Mouse (Mus musculus) neural tube, embryonic 12.5 days (tissue): ENCODE data around the gene Myoz1. TPM values are rescaled to one million over a fixed set of nuclear protein-coding genes. Genes with fewer than 3 reads are reported as not detected.

Experiments used
- ATAC-seq: fragments of 200-750 bp; cut with Nextera tagmentation; 2 replicates; pipeline ENCODE4 v1.8.0; 2017; ENCODE audit warnings: low read depth, mild to moderate bottlenecking, moderate TSS enrichment, moderate library complexity; ENCODE audit not compliant: low FRiP score
- H3K27ac ChIP-seq: fragments of 300-500 bp; sonication (generic); 2 replicates; pipeline ENCODE4 v1.5.1; 2016
- H3K27me3 ChIP-seq: fragments of 300-500 bp; sonication (generic); replicated peaks from 2 replicates; pipeline ENCODE4 v1.6.1; 2016; ENCODE audit warnings: mild to moderate bottlenecking
- H3K36me3 ChIP-seq: fragments of 300-500 bp; sonication (generic); 2 replicates; pipeline ENCODE4 v1.6.1; 2016; ENCODE audit warnings: mild to moderate bottlenecking
- H3K4me1 ChIP-seq: fragments of 300-500 bp; sonication (generic); 2 replicates; pipeline ENCODE4 v1.6.1; 2016
- H3K4me2 ChIP-seq: fragments of 300-500 bp; sonication (generic); replicated peaks from 2 replicates; pipeline ENCODE4 v1.6.1; 2016; ENCODE audit warnings: mild to moderate bottlenecking
- H3K4me3 ChIP-seq: fragments of 300-500 bp; sonication (generic); 2 replicates; pipeline ENCODE4 v1.5.1; 2016
- H3K9ac ChIP-seq: fragments of 300-500 bp; sonication (generic); 2 replicates; pipeline ENCODE4 v1.6.1; 2016; ENCODE audit warnings: mild to moderate bottlenecking
- H3K9me3 ChIP-seq: fragments of 300-500 bp; sonication (generic); 2 replicates; pipeline ENCODE4 v1.6.1; 2016; ENCODE audit warnings: mild to moderate bottlenecking
- WGBS: fragments of 180-500 bp; shearing (Covaris S2); methylation state at CpG from one replicate; pipeline ENCODE4 v1.1.7; 2016; 5-methylcytosine and 5-hydroxymethylcytosine counted together
- polyA plus RNA-seq: library from polyadenylated mRNA; unstranded; fragments of >200 nt; fragmentation: Nextera tagmentation; extraction: Ambion mirVana; gene quantifications from 2 replicates; pipeline ENCODE4 v1.2.1, GENCODE M21; 2016

Myoz1 gene
- polyA plus RNA-seq, 1 experiment from 2014 or later, result 0.37 TPM

DNA sequence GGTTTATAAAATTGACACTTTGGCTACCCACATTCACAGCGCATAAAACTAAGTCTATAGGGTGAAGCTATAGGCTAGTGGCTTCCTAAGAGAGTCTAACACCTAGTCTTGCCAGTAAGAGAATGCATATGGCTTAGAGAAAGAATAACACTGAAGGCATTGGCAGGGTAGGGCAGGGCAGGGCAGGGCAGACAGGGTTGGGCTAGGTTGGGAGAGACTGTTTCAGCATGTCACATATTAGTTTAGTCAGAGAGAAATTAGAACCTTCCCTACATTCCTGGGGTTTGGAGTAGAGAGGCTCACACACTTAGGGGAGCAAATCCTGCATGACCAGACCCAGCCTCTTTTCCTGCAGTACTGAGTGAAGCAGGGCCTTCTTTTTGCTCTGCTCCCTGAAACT lies 11.1 kb upstream of the Myoz1 start:
- WGBS, result 73% methylated on average over 1 of the region's 1 CpGs
- no peak for ATAC-seq
- Histone ChIP-seq H3K4me2 (no peak overlapping the region), H3K36me3 (no peaks in the 10 kb centered on the region), H3K9me3 (no peaks in the 10 kb centered on the region), H3K4me1 (peaks cover 5% of the 10 kb centered on the region; the same call in 1 of the 2 replicates), H3K4me3 (no peak overlapping the region), H3K27me3 (peaks cover 31% of the 10 kb centered on the region), H3K9ac (no peak overlapping the region), H3K27ac (no peak overlapping the region)

DNA sequence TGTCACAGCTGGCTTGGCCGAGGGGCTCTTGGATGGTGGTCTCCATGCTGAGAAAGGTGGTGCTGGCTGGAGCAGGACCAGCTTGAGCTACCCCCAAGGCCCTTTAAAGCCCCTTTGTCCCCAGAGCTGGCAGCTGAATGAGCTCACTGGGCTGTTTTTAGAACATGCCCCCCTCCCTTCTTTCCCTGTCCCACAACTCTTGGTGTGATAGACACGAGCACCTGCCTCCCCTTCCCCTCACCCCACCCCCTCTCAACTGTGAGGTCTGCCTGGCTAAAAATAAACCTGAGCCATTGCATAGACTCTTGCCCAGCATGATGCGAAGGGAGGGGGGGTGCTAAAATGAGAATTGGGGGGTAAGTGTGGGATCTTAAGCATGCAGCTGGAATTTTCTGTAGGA lies 8.1 kb upstream of the Myoz1 start:
- Histone ChIP-seq H3K9ac (no peak overlapping the region), H3K4me3 (no peak overlapping the region), H3K27me3 (peaks cover 28% of the 10 kb centered on the region), H3K27ac (no peak overlapping the region), H3K36me3 (no peaks in the 10 kb centered on the region), H3K4me1 (peaks cover 19% of the 10 kb centered on the region), H3K9me3 (no peaks in the 10 kb centered on the region), H3K4me2 (no peak overlapping the region)
- 60% methylated on average over 3 of the region's 3 CpGs for WGBS
- no peak for ATAC-seq

DNA sequence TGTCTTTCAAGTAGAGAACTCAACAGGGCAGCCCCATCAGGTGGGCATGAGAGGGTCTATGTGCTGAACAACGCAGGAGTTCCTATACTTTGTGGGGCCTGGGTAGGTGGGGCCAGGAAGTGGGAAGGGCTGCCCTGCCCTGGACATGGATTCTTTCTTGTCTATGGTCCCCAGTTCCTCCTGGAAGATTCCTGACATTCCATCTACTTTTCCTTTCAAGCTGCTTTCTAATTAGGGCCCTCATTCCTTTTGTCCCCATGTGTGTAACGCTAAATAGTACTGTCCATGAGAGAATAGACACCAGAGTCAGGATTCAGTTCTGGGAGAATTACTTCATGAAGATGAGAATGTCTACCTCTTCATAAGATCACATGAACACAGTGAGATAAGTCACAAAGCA lies 7.3 kb upstream of the Myoz1 start:
- no peak overlapping the region for H3K27ac ChIP-seq
- H3K4me3 ChIP-seq, result no peak overlapping the region
- no peaks in the 10 kb centered on the region for H3K36me3 ChIP-seq
- ATAC-seq, result no peak
- H3K9me3 ChIP-seq, result no peaks in the 10 kb centered on the region
- H3K27me3 ChIP-seq, result peaks cover 28% of the 10 kb centered on the region
- no peak overlapping the region for H3K9ac ChIP-seq
- H3K4me1 ChIP-seq, result peaks cover 19% of the 10 kb centered on the region
- no peak overlapping the region for H3K4me2 ChIP-seq
- 75% methylated on average over 2 of the region's 2 CpGs for WGBS

GRCm38 (mm10) chr14:20662740-20663139 lies 6.4 kb upstream of the Myoz1 start:
- no peaks in the 10 kb centered on the region for H3K9me3 ChIP-seq
- H3K4me3 ChIP-seq, result no peak overlapping the region
- H3K36me3 ChIP-seq, result no peaks in the 10 kb centered on the region
- peaks cover 19% of the 10 kb centered on the region for H3K4me1 ChIP-seq
- H3K27me3 ChIP-seq, result peaks cover 19% of the 10 kb centered on the region
- H3K4me2 ChIP-seq, result no peak overlapping the region
- no peak overlapping the region for H3K9ac ChIP-seq
- 92% methylated on average over 3 of the region's 3 CpGs for WGBS
- no peak for ATAC-seq
- no peak overlapping the region for H3K27ac ChIP-seq

DNA sequence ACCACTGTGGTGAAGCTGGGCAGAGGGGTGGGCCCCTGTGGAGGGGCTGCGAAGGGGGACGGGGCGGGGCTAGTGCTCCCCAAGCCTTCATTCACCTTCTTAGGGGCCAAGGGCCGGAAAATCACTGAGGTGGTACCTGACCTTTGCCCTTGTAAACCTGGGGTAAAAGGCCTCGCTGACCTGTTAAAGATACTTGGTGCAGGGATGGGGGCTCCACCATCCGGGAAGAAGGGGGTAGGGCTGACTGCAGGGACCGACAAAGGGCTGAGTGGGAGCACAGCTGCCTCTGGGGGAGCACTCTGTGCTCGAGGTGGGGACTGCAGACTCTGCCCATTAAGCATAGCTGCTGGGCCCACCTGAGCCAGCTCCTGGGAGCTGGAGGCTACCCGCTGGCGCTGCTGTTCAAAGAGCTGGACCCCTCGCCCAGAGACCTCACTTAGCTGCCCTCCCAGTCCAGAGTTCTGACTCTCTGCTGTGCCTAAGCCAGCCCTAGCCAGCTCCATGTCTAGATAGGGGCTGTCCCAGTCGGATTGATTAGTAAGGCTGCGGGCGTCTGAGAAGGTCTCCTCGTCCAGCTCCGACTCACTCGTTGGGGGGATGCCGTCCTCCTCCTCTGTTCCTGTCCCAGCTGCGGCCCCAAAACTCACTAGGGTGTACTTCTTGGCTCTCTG lies 5.5 kb upstream of the Myoz1 start:
- Histone ChIP-seq H3K27ac (peak overlapping the region; percentile 22), H3K9me3 (no peaks in the 10 kb centered on the region), H3K4me1 (peaks cover 19% of the 10 kb centered on the region), H3K4me2 (peak overlapping the region; percentile 88), H3K36me3 (no peaks in the 10 kb centered on the region), H3K9ac (peak overlapping the region; percentile 65), H3K27me3 (peaks cover 17% of the 10 kb centered on the region), H3K4me3 (peak overlapping the region; percentile 46)
- ATAC-seq, result peak; percentile 62
- WGBS, result 9% methylated on average over 19 of the region's 19 CpGs

DNA sequence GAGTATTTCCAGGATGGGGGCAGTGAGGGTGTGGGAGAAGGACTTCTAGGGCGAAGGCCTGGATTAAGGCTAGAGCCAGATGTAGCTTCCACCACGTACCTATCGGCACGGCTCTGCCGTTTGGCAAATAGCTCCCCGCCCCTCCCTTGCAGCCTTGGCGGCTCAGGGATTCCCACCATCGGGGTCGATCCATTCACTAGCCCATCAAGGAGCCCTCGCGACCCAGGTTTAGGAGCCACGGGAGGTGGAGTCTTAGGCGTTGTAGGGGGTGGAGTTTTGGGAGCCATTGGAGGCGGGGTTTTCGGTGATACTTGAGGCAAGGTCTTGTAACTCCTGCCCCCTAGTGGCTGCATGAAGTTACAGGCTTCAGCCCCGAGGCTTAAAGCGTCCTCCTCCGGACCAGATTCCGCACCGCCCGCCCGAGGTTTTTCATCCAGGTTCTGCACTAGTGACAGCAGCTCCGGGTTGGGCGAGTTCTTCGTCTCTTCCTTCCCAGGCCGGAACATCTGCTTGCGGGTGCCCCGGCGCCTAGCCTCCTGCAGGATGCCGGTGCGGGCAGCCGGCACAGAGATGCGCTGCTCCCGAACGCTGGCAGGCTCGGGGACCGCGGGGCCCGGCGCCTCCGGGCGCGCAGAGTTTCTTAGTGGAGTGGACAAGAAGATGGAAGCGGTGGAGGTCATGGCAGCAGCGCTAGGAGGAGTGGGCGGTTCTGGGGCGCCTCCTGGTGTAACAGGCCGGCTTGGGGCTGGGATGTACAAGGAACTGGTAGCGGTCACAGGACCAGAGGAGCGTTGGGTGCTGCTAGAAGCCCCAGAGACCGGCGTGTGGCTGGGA lies 4.7 kb upstream of the Myoz1 start:
- 1% methylated on average over 52 of the region's 52 CpGs for WGBS

DNA sequence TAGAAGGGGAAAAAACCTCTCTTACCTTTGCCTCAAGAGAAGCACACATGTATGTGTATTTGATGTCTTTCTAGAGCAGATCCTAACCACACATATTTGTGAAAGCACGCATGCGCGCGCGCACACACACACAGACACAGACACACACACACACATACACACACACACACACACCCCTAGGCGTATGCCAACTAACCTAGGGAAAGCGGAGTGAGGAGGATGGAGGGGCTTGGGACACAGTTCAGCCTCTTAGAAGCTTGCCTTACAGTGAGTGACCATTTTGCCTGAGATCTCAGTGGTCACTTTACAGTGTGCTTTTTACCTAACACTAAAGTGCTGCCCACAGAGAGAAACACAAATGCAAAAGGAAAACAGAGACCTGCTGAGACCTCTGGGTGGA lies 3.3 kb upstream of the Myoz1 start:
- H3K4me3 ChIP-seq, result no peak overlapping the region
- ATAC-seq, result no peak
- WGBS, result 94% methylated on average over 7 of the region's 7 CpGs
- no peak overlapping the region for H3K9ac ChIP-seq
- no peaks in the 10 kb centered on the region for H3K9me3 ChIP-seq
- H3K27ac ChIP-seq, result no peak overlapping the region
- no peak overlapping the region for H3K4me2 ChIP-seq
- H3K27me3 ChIP-seq, result peaks cover 11% of the 10 kb centered on the region
- peaks cover 19% of the 10 kb centered on the region for H3K4me1 ChIP-seq
- no peaks in the 10 kb centered on the region for H3K36me3 ChIP-seq

More for the DNA sequence above, 4.7 kb upstream of the Myoz1 start:
- Histone ChIP-seq H3K4me2 (peak overlapping the region; percentile 88), H3K36me3 (no peaks in the 10 kb centered on the region), H3K27me3 (peaks cover 15% of the 10 kb centered on the region), H3K4me1 (peaks cover 19% of the 10 kb centered on the region), H3K4me3 (peak overlapping the region; percentile 46), H3K9me3 (no peaks in the 10 kb centered on the region), H3K27ac (peak overlapping the region; percentile 22), H3K9ac (peak overlapping the region; percentile 65)
- peak; percentile 84 for ATAC-seq

DNA sequence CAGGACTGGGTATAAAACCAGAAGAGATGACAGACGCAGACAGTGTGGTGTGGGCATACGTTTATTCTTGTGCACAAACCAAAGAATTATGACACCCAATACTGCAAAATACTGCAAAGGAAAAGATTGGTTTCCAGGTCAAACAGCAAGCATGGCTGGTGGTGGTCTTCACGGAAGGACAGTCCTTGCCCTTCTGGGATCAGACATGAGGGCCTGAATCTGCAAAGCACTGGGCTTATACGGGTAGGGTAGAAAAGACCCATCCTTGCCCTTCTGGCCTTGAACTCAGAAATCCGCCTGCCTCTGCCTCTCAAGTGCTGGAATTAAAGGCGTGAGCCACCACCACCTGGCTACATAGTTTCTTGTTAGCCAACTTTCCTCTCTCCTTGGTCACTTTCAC lies 2.6 kb upstream of the Myoz1 start:
- H3K36me3 ChIP-seq, result no peaks in the 10 kb centered on the region
- ATAC-seq, result no peak
- H3K4me1 ChIP-seq, result peaks cover 14% of the 10 kb centered on the region
- 90% methylated on average over 6 of the region's 6 CpGs for WGBS
- no peak overlapping the region for H3K9ac ChIP-seq
- H3K9me3 ChIP-seq, result no peaks in the 10 kb centered on the region
- no peak overlapping the region for H3K4me3 ChIP-seq
- no peak overlapping the region for H3K27ac ChIP-seq
- H3K27me3 ChIP-seq, result peaks cover 11% of the 10 kb centered on the region
- H3K4me2 ChIP-seq, result no peak overlapping the region

- Histone ChIP-seq H3K27me3 (peaks cover 10% of the 10 kb centered on the region), H3K4me3 (no peak overlapping the region), H3K9me3 (no peaks in the 10 kb centered on the region), H3K4me2 (no peak overlapping the region), H3K4me1 (peaks cover 14% of the 10 kb centered on the region), H3K36me3 (no peaks in the 10 kb centered on the region), H3K9ac (no peak overlapping the region), H3K27ac (no peak overlapping the region)
- ATAC-seq, result no peak
These were observed 2.0 kb upstream of the Myoz1 start for GRCm38 (mm10) chr14:20658326-20658725.

DNA sequence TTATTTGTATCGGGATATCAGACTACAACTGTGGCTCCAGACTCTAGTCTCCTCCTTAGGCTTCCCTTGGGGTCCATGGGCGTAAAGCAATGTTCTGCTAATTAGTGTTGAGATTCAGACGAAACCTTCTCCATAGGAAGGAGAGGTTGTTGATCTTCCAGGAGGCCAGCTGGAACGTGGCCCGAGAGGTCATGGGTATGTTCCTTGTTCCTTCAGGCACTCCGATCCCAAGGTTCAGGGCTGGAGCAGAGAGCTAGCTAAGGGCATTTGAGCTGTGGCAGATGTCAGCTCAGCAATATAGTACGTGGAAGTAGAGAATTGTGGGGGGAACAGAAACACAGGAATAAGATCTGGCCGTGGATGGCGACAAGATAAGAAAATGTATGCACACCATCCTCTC lies 609 bp downstream of the Myoz1 start:
- Histone ChIP-seq H3K4me2 (no peak overlapping the region), H3K36me3 (no peaks in the 10 kb centered on the region), H3K9me3 (no peaks in the 10 kb centered on the region), H3K4me1 (peaks cover 2% of the 10 kb centered on the region; the same call in 1 of the 2 replicates), H3K27ac (no peak overlapping the region), H3K9ac (no peak overlapping the region), H3K4me3 (no peak overlapping the region), H3K27me3 (no peaks in the 10 kb centered on the region)
- 80% methylated on average over 9 of the region's 9 CpGs for WGBS
- ATAC-seq, result no peak

DNA sequence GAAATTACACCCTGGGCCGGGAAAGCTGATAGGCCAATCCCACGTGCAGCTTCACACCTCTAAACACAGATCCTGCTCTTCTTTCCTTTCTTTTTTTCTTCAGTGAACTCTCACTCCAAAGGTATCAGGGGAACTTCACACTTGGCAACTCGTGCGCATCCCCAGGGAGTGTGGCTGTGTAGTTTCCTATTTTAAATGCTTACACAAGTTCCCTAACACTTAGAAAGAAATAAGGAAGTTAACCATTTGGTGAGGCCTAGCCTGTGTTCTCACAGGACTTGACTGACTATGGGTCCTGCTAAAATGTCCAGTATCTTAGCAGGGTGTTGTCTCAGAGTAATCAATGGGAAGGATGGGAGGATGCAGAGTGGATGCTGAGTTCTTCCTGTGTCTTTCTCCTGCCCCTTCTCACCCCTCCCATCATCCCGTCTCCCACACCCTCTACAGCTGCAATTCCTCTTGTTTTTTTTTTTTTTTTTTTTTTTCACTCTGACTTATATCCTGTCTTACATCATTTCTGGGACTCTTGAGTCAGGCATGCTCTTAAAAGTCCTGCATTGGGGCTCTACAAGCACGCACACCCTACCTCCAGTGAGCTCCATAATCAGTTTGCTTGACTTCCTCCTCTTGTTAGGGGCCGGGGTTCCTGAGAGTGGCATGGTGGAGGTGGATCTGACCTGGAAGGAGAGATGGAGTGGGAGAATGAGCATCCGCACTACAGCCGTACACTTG lies 1.5 kb downstream of the Myoz1 start:
- no peak for ATAC-seq

GRCm38 (mm10) chr14:20651722-20652256 lies 4.6 kb downstream of the Myoz1 start:
- no peaks in the 10 kb centered on the region for H3K9me3 ChIP-seq
- no peak overlapping the region for H3K4me2 ChIP-seq
- H3K4me3 ChIP-seq, result no peak overlapping the region
- no peak for ATAC-seq
- H3K27ac ChIP-seq, result no peak overlapping the region
- H3K27me3 ChIP-seq, result no peaks in the 10 kb centered on the region
- H3K4me1 ChIP-seq, result no peaks in the 10 kb centered on the region
- H3K36me3 ChIP-seq, result no peaks in the 10 kb centered on the region
- H3K9ac ChIP-seq, result no peak overlapping the region
- 67% methylated on average over 4 of the region's 4 CpGs for WGBS

More for the DNA sequence above, 1.5 kb downstream of the Myoz1 start:
- no peak overlapping the region for H3K9ac ChIP-seq
- H3K4me2 ChIP-seq, result no peak overlapping the region
- H3K9me3 ChIP-seq, result no peaks in the 10 kb centered on the region
- H3K27me3 ChIP-seq, result no peaks in the 10 kb centered on the region
- H3K4me1 ChIP-seq, result no peaks in the 10 kb centered on the region
- 78% methylated on average over 9 of the region's 9 CpGs for WGBS
- H3K27ac ChIP-seq, result no peak overlapping the region
- no peak overlapping the region for H3K4me3 ChIP-seq
- no peaks in the 10 kb centered on the region for H3K36me3 ChIP-seq
